Mouse (Mus musculus) layer of hippocampus, postnatal 10 days (tissue): ENCODE data around the gene Atoh8. TPM values are rescaled to one million over a fixed set of nuclear protein-coding genes. Genes with fewer than 3 reads are reported as not detected.

Source experiments
- DNase-seq, 2 experiments: peaks; one replicate each; pipeline ENCODE4 v3.0.0; 2021; ENCODE audit warnings: low spot score in 2 of 2
- long read RNA-seq: library from polyadenylated mRNA; stranded (forward); transcript quantifications from one replicate; pipeline ENCODE4 v2.0.0, GENCODE M21; 2023
- total RNA-seq, 2 experiments: library from RNA; stranded (reverse); gene quantifications; 2 replicates each; pipeline ENCODE4 v1.2.3; 2021

Gene Atoh8
- 1 to 10 TPM; 2.6 to 3.0 TPM for total RNA-seq
- long read RNA-seq, partial matches to known transcripts = 0 of 3 reads
- long read RNA-seq, other reads (novel, unspliced or antisense) = 1 of 3 reads

DNA sequence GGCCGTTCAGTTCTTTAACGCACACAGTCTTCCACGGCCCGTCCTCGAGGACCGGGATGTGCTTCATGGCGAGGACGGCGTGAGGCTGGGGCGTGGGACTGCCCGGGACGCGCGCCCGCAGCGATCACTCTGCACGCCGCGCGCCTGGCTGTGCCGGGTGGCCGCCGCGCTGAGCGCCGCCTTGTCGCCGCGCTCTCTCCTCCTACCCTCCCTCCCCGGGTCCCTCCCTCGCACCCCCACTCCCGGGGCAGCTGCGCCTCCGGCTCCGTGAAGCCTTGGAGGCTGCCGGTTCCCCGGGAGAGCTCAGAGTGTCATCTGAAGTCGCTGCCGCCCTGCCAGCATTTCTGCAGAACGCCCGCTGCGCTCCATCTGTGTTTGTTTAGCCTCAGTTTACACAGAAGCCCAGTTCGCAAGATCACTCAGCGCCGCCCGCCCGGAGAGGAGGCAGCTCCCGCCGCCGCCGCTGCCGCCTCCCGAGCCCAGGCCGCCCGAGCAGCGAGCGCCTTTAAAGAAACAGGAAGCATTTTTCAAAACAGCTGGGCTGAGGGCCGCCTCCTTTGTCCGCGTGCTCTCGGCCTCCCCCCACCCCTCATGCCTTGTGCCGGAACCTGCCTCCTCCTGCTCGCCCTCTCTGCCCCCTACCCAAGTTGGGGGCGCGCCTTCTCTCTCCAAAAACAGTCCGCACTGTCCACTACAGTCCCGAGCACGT is at the start of gene Atoh8:
Gene Atoh8 (minus strand): TSS at position 480 of the 709 bp plus-strand sequence.
- peak; percentile 56 to 70 for DNase-seq

DNA sequence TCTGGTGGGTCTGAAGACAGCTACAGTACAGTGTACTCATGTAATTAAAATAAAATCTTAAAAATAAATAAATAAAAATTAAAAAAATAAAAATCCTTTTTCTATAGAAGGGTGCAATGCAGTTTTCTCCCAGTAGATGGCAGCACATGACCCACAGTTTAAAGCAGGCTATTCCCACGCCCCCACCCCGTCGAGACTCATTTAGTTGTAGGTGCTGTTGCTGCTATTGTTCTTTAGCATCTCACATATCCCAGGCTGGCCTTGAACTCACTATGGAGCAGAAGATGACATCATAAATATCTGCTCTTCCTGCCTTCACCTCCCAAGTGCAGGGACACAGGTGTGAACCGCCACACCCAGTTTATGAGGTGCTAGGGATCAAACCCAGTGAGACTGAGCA is 48.5 kb upstream of the Atoh8 start:
- DNase-seq = peak; percentile 55 to 64

GRCm38 (mm10) chr6:72280410-72280998 is 45.1 kb upstream of the Atoh8 start:
- DNase-seq = no peak

DNA sequence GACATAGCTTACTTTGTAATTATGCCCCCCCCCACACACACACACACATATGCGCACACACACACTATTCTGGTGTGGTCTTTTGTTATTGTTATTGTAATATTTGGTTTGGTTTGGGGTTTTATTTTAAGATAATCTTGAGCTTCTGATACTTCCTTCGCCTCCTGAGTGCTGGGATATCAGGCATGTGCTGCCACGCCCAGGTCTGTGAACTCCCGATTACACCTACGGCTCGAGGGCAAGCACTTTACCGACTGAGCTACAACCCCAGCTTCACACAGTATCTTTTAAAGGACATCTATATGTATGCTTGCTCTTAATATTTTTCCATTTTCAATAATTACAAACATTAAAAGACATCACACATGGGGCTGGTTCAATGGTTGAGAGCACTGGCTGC is 44.1 kb upstream of the Atoh8 start:
- no peak for DNase-seq

GRCm38 (mm10) chr6:72278835-72279234 is 43.5 kb upstream of the Atoh8 start:
- no peak for DNase-seq

- no peak for DNase-seq
These were observed 42.3 kb upstream of the Atoh8 start for GRCm38 (mm10) chr6:72277508-72278166.

GRCm38 (mm10) chr6:72276972-72277441 is 41.6 kb upstream of the Atoh8 start:
- DNase-seq = no peak

- DNase-seq = no peak
These were observed 40.8 kb upstream of the Atoh8 start for GRCm38 (mm10) chr6:72276141-72276540.

DNA sequence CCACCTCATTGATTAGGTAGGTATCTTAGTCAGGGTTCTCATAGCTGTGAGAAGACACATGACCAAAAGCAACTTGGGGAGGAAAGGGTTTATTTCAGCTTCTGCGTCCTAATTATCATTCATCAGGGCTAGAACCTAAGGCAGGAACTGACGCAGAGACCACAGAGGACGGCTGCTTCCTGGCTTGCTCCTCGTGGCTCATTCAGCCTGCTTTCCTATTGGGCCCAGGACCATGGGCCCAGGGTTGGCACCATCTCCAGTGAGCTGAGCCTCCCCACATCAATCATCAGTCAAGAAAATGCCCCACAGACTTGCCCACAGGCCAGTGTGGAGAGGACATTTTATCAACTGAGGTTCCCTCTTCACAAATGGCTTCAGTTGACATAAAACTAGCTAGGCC is 40.1 kb upstream of the Atoh8 start:
- no peak for DNase-seq

DNA sequence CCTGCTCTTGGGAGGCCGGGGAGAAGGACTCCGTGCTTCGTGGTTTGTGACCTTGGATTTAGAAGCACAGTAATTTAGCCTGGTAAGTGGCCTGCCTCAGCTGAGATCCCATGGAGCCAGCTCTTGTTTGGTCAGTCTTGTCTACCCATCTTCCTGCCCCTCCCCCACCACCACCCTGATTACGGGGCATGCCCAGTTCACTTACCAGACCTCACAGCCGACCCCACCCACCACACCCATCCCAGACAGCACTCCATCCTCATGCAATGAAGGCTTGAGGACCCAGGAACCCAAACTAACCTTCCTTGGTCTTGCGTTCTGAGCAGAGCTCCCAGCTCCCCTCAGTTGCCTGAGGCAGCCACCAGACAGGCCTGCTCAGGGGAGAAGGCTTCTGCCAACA is 37.8 kb upstream of the Atoh8 start:
- DNase-seq = no peak

DNA sequence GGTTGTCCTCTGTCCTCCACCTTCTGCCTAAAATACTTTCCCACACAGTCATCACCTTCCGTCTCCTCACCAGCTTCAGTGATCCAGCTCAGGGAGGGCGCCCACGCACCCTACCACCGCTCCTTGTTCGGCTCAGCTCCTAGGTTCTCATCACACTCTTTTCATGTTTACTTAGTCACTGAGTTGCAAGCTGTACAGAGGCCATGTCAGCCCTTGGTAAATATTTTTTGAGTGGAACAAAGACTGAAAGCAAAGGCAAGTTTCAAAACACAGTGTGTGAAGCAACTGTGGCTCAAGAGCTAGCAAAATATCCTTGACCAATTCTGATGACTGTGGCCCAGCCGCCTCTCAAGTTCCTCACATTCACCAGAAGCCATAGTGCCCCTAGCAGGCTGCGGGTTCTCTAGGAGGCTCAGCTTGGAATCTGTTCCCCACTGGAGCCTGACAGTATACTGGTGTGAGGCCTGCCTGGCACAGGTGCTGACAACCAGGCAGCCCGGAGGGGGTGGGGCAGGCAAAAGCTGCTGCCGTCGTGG is 36.9 kb upstream of the Atoh8 start:
- DNase-seq = no peak

DNA sequence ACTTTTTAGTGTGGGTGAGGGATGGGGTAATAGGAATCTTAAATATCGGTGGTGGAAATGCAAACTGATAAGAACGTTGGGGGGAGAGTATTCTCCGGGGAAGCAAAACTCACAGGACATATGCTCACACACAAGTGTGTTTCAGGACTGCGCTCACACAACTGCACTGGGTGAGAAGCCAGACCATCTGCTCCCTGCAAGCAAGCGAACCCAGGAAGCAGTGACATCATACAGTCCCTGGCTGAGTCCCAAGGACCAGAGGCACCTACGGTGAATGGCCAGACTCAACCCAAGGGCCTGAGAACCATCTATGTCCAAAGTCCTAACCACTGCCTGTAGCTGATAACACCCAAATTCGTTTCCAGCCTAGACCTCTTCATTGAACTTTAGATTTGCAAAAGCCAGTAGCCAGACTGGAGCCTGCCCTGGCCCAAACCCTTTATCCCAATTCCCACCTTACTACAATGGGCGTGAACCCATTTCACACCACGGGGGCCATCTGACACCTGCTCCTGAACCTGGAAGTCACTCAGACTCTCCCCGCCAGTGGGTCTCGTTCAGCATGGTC is 35.7 kb upstream of the Atoh8 start:
- DNase-seq = peak in 1 of 2 experiments; percentile 41

DNA sequence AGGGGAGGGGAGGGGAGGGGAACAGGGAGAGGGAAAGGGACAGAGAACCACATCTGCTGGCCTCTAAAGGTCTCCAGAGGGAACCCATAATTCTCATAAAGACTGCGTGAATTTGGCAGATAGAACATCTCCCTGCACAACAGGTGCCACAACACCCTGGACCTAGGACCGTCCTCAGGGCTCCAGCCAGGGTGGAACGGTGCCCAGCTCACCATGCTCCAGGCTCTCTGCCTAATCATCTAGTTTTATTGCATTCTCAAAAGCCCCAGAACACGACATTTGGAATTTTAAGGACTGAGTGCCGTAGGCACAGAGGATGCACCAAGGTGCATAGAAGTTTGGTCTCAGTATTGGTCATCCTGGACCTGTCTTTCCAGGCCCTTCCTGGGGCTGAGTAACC is 34.9 kb upstream of the Atoh8 start:
- DNase-seq = no peak

DNA sequence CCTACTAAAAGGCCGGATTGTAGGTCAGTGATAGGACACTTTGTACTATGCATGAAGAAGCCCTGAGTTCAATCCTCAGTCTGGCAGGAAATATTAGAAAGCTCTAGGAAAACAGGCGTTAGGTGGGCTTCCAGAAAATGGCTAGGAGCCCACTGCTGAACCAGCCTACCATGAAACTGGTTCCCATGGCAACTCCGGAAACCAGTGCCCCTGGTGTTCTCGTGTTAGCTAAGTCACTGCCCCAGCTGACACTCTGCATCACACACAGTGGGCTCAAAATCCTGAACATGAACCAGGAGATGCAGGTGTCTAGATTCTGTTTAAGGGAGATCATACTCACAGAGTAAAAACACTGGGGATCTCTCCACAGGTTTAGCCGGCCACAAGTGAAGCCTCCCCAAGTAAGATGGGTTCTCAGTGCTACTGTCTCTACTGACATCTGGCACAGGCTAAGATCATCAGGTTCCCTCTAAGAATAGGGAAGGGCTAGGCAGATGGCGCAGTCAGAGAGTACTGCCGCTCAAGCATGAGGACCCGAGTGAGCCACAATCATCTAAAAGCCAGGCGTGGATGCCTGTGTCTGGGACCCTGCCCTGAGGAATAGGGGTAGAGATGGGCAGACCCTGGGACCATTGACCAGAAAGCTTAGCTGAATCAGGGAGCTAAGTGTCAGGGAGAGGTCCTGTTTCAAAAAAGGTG is 32.9 kb upstream of the Atoh8 start:
- no peak for DNase-seq

GRCm38 (mm10) chr6:72265664-72266063 is 30.3 kb upstream of the Atoh8 start:
- DNase-seq = no peak

GRCm38 (mm10) chr6:72263679-72264265 is 28.4 kb upstream of the Atoh8 start:
- no peak for DNase-seq

DNA sequence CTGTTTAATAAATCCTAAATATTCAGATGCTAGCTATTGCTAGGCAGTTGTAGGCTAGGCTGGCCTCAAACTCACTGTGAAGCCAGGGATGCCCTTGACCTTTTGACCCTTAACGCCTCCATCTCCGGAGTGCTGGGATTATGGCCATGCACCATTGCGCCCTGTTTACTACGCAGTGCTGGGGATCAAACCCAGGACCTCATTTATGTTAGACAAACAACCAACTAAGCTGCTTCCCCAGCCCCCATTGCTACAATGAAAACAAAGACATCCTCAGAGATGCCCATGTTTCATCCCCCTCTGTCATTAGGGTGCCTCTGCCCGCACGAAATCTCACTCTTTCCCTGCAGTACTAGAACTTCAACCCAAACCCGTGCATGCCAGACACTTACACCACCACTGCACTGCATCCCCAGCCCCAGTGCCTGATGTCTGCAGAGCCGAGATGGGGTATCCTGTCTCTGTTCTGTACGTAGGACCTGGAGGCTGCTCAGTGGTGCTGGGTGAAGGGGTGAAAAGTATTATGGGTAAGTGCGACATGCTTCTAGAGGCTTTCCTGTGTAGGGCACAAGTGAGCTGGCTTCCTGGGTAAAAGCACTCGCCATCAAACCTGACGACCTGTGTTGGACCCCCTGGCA is 26.4 kb upstream of the Atoh8 start:
- DNase-seq = no peak

DNA sequence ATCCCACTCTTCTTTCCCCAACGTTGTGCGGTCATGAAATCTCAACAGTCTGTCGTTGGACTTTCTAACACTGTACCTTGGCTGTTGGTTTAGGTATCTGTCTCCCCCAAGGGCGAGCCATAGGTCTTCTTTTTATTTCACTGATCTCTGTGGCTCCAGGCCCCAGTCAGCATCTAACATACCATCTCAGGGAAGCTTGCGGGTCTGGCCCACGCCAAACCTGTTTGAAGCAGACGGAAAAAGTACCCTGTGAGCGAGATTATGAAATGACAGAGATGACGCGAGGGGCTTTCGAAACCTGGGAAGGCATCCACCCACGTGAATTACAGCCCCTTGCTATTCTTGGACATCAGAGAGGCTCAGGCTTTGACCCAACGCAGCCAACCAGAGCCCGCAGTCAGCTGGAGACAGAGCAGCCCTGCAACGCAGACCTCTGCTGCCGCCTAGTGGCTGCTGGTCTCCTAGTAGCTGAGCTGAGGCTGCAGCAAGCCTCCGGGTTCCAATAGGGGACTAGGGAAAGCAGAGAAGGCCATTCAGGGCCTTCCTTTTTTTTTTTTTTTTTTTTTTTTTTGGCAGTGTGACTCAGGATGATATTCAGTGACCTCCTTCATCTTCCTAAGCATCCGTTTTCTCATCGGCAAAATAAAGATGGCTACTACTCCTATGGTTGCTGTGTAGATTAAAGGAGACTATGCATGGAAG is 25.8 kb upstream of the Atoh8 start:
- DNase-seq = peak; percentile 95

- DNase-seq = no peak
These were observed 24.1 kb upstream of the Atoh8 start for GRCm38 (mm10) chr6:72259474-72259873.

- no peak for DNase-seq
These were observed 19.9 kb upstream of the Atoh8 start for GRCm38 (mm10) chr6:72255294-72255693.
